Mouse (Mus musculus) kidney, postnatal 0 days (tissue): ENCODE results near the gene Apof. TPM values are rescaled to one million over a fixed set of nuclear protein-coding genes. Genes with fewer than 3 reads are reported as not detected.
A peak's percentile ranks its signal among the peaks of the same experiment; 100 is the strongest.

Experiments
- ATAC-seq: fragments of 200-750 bp; cut with Nextera tagmentation; replicated peaks from 2 replicates; pipeline ENCODE4 v1.8.0; 2017; ENCODE audit warnings: low read depth, moderate number of reproducible peaks, moderate TSS enrichment, moderate library complexity; ENCODE audit not compliant: low FRiP score
- DNase-seq: peaks from one replicate; pipeline ENCODE4 v3.0.0-alpha.2; 2016; ENCODE audit warnings: low spot score
- H3K27ac ChIP-seq: fragments of 300-500 bp; sonication (generic); 2 replicates; pipeline ENCODE4 v1.5.1; 2014; ENCODE audit warnings: mild to moderate bottlenecking
- H3K27me3 ChIP-seq: fragments of 300-500 bp; sonication (generic); 2 replicates; pipeline ENCODE4 v1.6.1; 2014; ENCODE audit warnings: low read length, mixed read lengths; ENCODE audit not compliant: insufficient read depth
- H3K36me3 ChIP-seq: fragments of 300-500 bp; sonication (generic); 2 replicates; pipeline ENCODE4 v1.6.1; 2014; ENCODE audit warnings: low read length, mixed read lengths; ENCODE audit not compliant: insufficient read depth
- H3K4me1 ChIP-seq: fragments of 300-500 bp; sonication (generic); replicated peaks from 2 replicates; pipeline ENCODE4 v1.6.1; 2014; ENCODE audit warnings: antibody characterized with exemption, low read length, mixed read lengths; ENCODE audit not compliant: insufficient read depth
- H3K4me2 ChIP-seq: fragments of 300-500 bp; sonication (generic); 2 replicates; pipeline ENCODE4 v1.6.1; 2014; ENCODE audit warnings: mild to moderate bottlenecking, low read length, moderate library complexity, mixed read lengths
- H3K4me3 ChIP-seq: fragments of 300-500 bp; sonication (generic); replicated peaks from 2 replicates; pipeline ENCODE4 v1.5.1; 2014; ENCODE audit warnings: low read depth, low read length
- H3K9ac ChIP-seq: fragments of 300-500 bp; sonication (generic); 2 replicates; pipeline ENCODE4 v1.6.1; 2014; ENCODE audit warnings: low read depth, low read length
- H3K9me3 ChIP-seq: fragments of 300-500 bp; sonication (generic); replicated peaks from 2 replicates; pipeline ENCODE4 v1.6.1; 2016; ENCODE audit warnings: low read length, inconsistent platforms, mixed read lengths
- CTCF ChIP-seq: IDR thresholded peaks from 2 replicates; pipeline ENCODE4 v1.5.1; 2016; ENCODE audit warnings: antibody characterized with exemption, low read depth, mild to moderate bottlenecking, moderate library complexity
- WGBS: fragments of 180-500 bp; shearing (Covaris S2); extraction: QIAGEN DNeasy Blood & Tissue Kit; methylation state at CpG from one replicate; pipeline ENCODE4 v1.1.7; 2014; 5-methylcytosine and 5-hydroxymethylcytosine counted together
- polyA plus RNA-seq: library from polyadenylated mRNA; unstranded; fragments of >200 nt; fragmentation: Nextera tagmentation; extraction: Ambion mirVana; gene quantifications from 2 replicates; pipeline ENCODE4 v1.2.1, GENCODE M21; 2015

Gene Apof
- polyA plus RNA-seq, 1 experiment from 2014 or later, result 0.21 TPM

GRCm38 (mm10) chr10:128230582-128230981, 37.9 kb upstream of the Apof start:
- TF ChIP-seq CTCF, result no peak
- H3K9ac ChIP-seq, result no peak overlapping the region
- DNase-seq (no peak), ATAC-seq (no peak)
- WGBS, result 67% methylated on average over 12 of the region's 12 CpGs
- no peaks in the 10 kb centered on the region for H3K9me3 ChIP-seq
- H3K27ac ChIP-seq, result no peak overlapping the region
- no peak overlapping the region for H3K4me2 ChIP-seq
- H3K36me3 ChIP-seq, result no peaks in the 10 kb centered on the region
- no peaks in the 10 kb centered on the region for H3K27me3 ChIP-seq
- no peak overlapping the region for H3K4me3 ChIP-seq
- no peaks in the 10 kb centered on the region for H3K4me1 ChIP-seq

GRCm38 (mm10) chr10:128231146-128231545, 37.3 kb upstream of the Apof start:
- WGBS, result 6% methylated on average over 5 of the region's 5 CpGs
- Histone ChIP-seq H3K9me3 (no peaks in the 10 kb centered on the region), H3K4me2 (peak overlapping the region; percentile 80), H3K27me3 (no peaks in the 10 kb centered on the region), H3K36me3 (no peaks in the 10 kb centered on the region), H3K4me3 (peak overlapping the region; percentile 80), H3K27ac (peak overlapping the region; percentile 93; the same call in 1 of the 2 replicates), H3K9ac (peak overlapping the region; percentile 71; the same call in 1 of the 2 replicates), H3K4me1 (no peaks in the 10 kb centered on the region)
- DNase-seq, result no peak
- TF ChIP-seq CTCF, result no peak
- no peak for ATAC-seq

- under 1% methylated on average over 58 of the region's 58 CpGs for WGBS
- Histone ChIP-seq H3K4me1 (no peaks in the 10 kb centered on the region), H3K4me2 (peak within 1 kb of the TSS; percentile 80), H3K27ac (peak within 1 kb of the TSS; percentile 93), H3K9me3 (no peaks in the 10 kb centered on the region), H3K9ac (peak within 1 kb of the TSS; percentile 71), H3K36me3 (no peaks in the 10 kb centered on the region), H3K4me3 (peak within 1 kb of the TSS; percentile 80), H3K27me3 (no peaks in the 10 kb centered on the region)
- no peak for TF ChIP-seq CTCF
- peak; percentile 89 for ATAC-seq
- peak; percentile 90 for DNase-seq
Measured at GRCm38 (mm10) chr10:128231697-128232419, 36.6 kb upstream of the Apof start, which contains the start of gene Timeless. TSS of gene Timeless (plus strand) at chr10:128232065.

- no peaks in the 10 kb centered on the region for H3K27me3 ChIP-seq
- WGBS, result under 1% methylated on average over 14 of the region's 14 CpGs
Measured at GRCm38 (mm10) chr10:128232420-128232985, 36.0 kb upstream of the Apof start.

GRCm38 (mm10) chr10:128236321-128236720, 32.1 kb upstream of the Apof start:
- Histone ChIP-seq H3K27ac (no peak overlapping the region), H3K36me3 (0 out of 2 replicates have a peak, but pooled peaks cover 11% of the 10 kb centered on the region), H3K4me3 (no peak overlapping the region), H3K9ac (no peak overlapping the region), H3K4me1 (no peaks in the 10 kb centered on the region), H3K27me3 (no peaks in the 10 kb centered on the region), H3K4me2 (no peak overlapping the region), H3K9me3 (no peaks in the 10 kb centered on the region)
- DNase-seq (no peak), ATAC-seq (no peak)
- WGBS, result 73% methylated on average over 4 of the region's 4 CpGs
- no peak for TF ChIP-seq CTCF

More at GRCm38 (mm10) chr10:128232420-128232985, 36.0 kb upstream of the Apof start:
- peak overlapping the region; percentile 71 for H3K9ac ChIP-seq
- H3K4me2 ChIP-seq, result peak overlapping the region; percentile 80
- ATAC-seq, result 0 out of 2 replicates have a peak, but pooled peaks have one; percentile 12
- no peaks in the 10 kb centered on the region for H3K4me1 ChIP-seq
- no peaks in the 10 kb centered on the region for H3K36me3 ChIP-seq
- no peaks in the 10 kb centered on the region for H3K9me3 ChIP-seq
- H3K27ac ChIP-seq, result peak overlapping the region; percentile 93
- H3K4me3 ChIP-seq, result peak overlapping the region; percentile 80
- TF ChIP-seq CTCF, result peak; percentile 83
- peak; percentile 91 for DNase-seq

GRCm38 (mm10) chr10:128237807-128238480, 30.5 kb upstream of the Apof start:
- DNase-seq, result no peak
- Histone ChIP-seq H3K4me2 (no peak overlapping the region), H3K4me3 (no peak overlapping the region), H3K9me3 (no peaks in the 10 kb centered on the region), H3K27ac (no peak overlapping the region), H3K27me3 (no peaks in the 10 kb centered on the region), H3K4me1 (no peaks in the 10 kb centered on the region), H3K9ac (no peak overlapping the region), H3K36me3 (0 out of 2 replicates have a peak, but pooled peaks cover 12% of the 10 kb centered on the region)
- WGBS, result 79% methylated on average over 15 of the region's 15 CpGs
- no peak for ATAC-seq
- no peak for TF ChIP-seq CTCF
